In genomic region chr11:68904375-68905137, GRCm38 (mm10) we compare ENCODE assay signal across 9 mouse cellular contexts. TPM values are rescaled to one million over a fixed set of nuclear protein-coding genes. Genes with fewer than 3 reads are reported as not detected.
DNase-seq lines count a peak whose midpoint lies in the region; ATAC-seq lines count a peak whose summit lies in the region.
"Had no signal": no experiment of that assay in that cellular context is flagged by ENCODE, and none has a peak within 500 bp of the region (broad histone marks: within the 10 kb centered on the region; RNA-seq: fewer than 3 reads in every experiment).

No protein-coding gene starts in this region.

- H3K4me3 ChIP-seq in kidney, embryonic 14.5 days (ENCODE audit: low read length) = no peak overlapping the region
- H3K4me3 ChIP-seq in embryonic facial prominence, embryonic 10.5 days = no peak overlapping the region
- H3K4me3 ChIP-seq: erythroblast, embryonic 14.5 days had no signal

- peaks cover 5% of the 10 kb centered on the region; the same call in 1 of the 2 replicates for H3K4me1 ChIP-seq in kidney, embryonic 14.5 days (ENCODE audit: control insufficient read depth, insufficient read depth, low read length)
- H3K4me1 ChIP-seq in embryonic facial prominence, embryonic 10.5 days = peaks cover 19% of the 10 kb centered on the region

- no peaks in the 10 kb centered on the region for H3K27me3 ChIP-seq in kidney, embryonic 14.5 days (ENCODE audit: control insufficient read depth, insufficient read depth, low read length)
- no peaks in the 10 kb centered on the region; the same call in 1 of the 2 replicates for H3K27me3 ChIP-seq in embryonic facial prominence, embryonic 10.5 days (replicated peaks; ENCODE audit: low read depth, poor library complexity, severe bottlenecking)

- no peak overlapping the region for H3K9ac ChIP-seq in kidney, embryonic 14.5 days (ENCODE audit: low read depth, low read length)

- no peak overlapping the region for H3K4me2 ChIP-seq in kidney, embryonic 14.5 days (replicated peaks; ENCODE audit: low read depth, low read length)

- WGBS in kidney, embryonic 14.5 days = 88% methylated on average over 8 of the region's 8 CpGs
- WGBS in embryonic facial prominence, embryonic 10.5 days = 89% methylated on average over 8 of the region's 8 CpGs

- H3K9me3 ChIP-seq in kidney, embryonic 14.5 days (ENCODE audit: control insufficient read depth, low read length) = no peaks in the 10 kb centered on the region
- H3K9me3 ChIP-seq in embryonic facial prominence, embryonic 10.5 days = no peaks in the 10 kb centered on the region

- peaks cover 43% of the 10 kb centered on the region for H3K36me3 ChIP-seq in kidney, embryonic 14.5 days (ENCODE audit: control insufficient read depth, insufficient read depth, low read length)
- H3K36me3 ChIP-seq in embryonic facial prominence, embryonic 10.5 days (replicated peaks) = peaks cover 56% of the 10 kb centered on the region

- H3K27ac ChIP-seq in kidney, embryonic 14.5 days (ENCODE audit: low read depth, low read length) = no peak overlapping the region
- H3K27ac ChIP-seq in embryonic facial prominence, embryonic 10.5 days (replicated peaks) = no peak overlapping the region

- intact Hi-C loops in left cerebral cortex, postnatal 14 days (cut with DNase I) = loop anchor here (2.0 to 5.0 kb wide), 2 partner anchors 63 to 78 kb away; partner anchors contain the start of gene Slc25a35

- ATAC-seq in kidney, embryonic 14.5 days (ENCODE audit: low FRiP score, low TSS enrichment) = no peak

- DNase-seq in kidney, adult 18-20 months = peak; percentile 86
- peak; percentile 69 for DNase-seq in adrenal gland, adult 2 months
- DNase-seq in embryonic facial prominence, embryonic 10.5 days (ENCODE audit: low spot score) = peak; percentile 74
- peak; percentile 67 for DNase-seq in hindlimb bud, embryonic 11.5 days (ENCODE audit: extremely low spot score, low read depth, low spot score)
- peak; percentile 87 to 89 for DNase-seq in left cerebral cortex, postnatal 14 days (ENCODE audit: low spot score in 2 of 2)
- peak; percentile 55 for DNase-seq in ovary, postnatal 10 days (ENCODE audit: low spot score)
- peak; percentile 75 for DNase-seq in thymus, postnatal 14 days

RNA-seq across cellular contexts. Expression of gene Rpl26, which starts 3.2 kb away (rescaled TPM):
- 1,184 and 1,677 TPM in 2 replicates for polyA plus RNA-seq in kidney, embryonic 14.5 days (2014; fragmentation: Nextera tagmentation; extraction: Ambion mirVana)
- 1,000 to 10,000 TPM; 1,114 to 1,327 TPM for total RNA-seq in adrenal gland, adult 2 months (2021)
- 146 and 179 TPM in 2 replicates for polyA plus RNA-seq in adrenal gland, adult 2 months (2012; rRNA removed)
- 1,085 and 1,128 TPM in 2 replicates for polyA plus RNA-seq in embryonic facial prominence, embryonic 10.5 days (2016; fragmentation: Nextera tagmentation; extraction: Ambion mirVana)
- 100 to 1,000 TPM; 597 to 631 TPM for total RNA-seq in left cerebral cortex, postnatal 14 days (2021)

RNA-seq across cellular contexts. Expression of gene Rnf222, which starts 16.2 kb away (rescaled TPM):
- 0.05 and 0.06 TPM in 2 replicates for polyA plus RNA-seq in kidney, embryonic 14.5 days (2014; fragmentation: Nextera tagmentation; extraction: Ambion mirVana)
- total RNA-seq in adrenal gland, adult 2 months (2021) = under 1 TPM in 1 of 2 experiments, not detected in 1; 0.09 TPM
- 0.23 and 0.39 TPM in 2 replicates for polyA plus RNA-seq in adrenal gland, adult 2 months (2012; rRNA removed)
- polyA plus RNA-seq in embryonic facial prominence, embryonic 10.5 days (2016; fragmentation: Nextera tagmentation; extraction: Ambion mirVana) = not detected in 2 replicates
- not detected for total RNA-seq in left cerebral cortex, postnatal 14 days (2021)
- polyA plus RNA-seq: erythroblast, embryonic 14.5 days had no signal

RNA-seq across cellular contexts. Expression of gene Odf4, which starts 22.3 kb away (rescaled TPM):
- not detected in 2 replicates for polyA plus RNA-seq in kidney, embryonic 14.5 days (2014; fragmentation: Nextera tagmentation; extraction: Ambion mirVana)
- not detected for total RNA-seq in adrenal gland, adult 2 months (2021)
- polyA plus RNA-seq in adrenal gland, adult 2 months (2012; rRNA removed) = not detected in 2 replicates
- not detected in 2 replicates for polyA plus RNA-seq in embryonic facial prominence, embryonic 10.5 days (2016; fragmentation: Nextera tagmentation; extraction: Ambion mirVana)
- under 1 TPM in 1 of 2 experiments, not detected in 1; 0.88 TPM for total RNA-seq in left cerebral cortex, postnatal 14 days (2021)
- polyA plus RNA-seq: erythroblast, embryonic 14.5 days had no signal

RNA-seq across cellular contexts. Expression of gene Ndel1, which starts 32.9 kb away (rescaled TPM):
- 46.7 and 70.6 TPM in 2 replicates for polyA plus RNA-seq in kidney, embryonic 14.5 days (2014; fragmentation: Nextera tagmentation; extraction: Ambion mirVana)
- 10 to 100 TPM; 60.6 to 98.0 TPM for total RNA-seq in adrenal gland, adult 2 months (2021)
- polyA plus RNA-seq in adrenal gland, adult 2 months (2012; rRNA removed) = 156 and 186 TPM in 2 replicates
- 56.5 and 57.4 TPM in 2 replicates for polyA plus RNA-seq in embryonic facial prominence, embryonic 10.5 days (2016; fragmentation: Nextera tagmentation; extraction: Ambion mirVana)
- total RNA-seq in left cerebral cortex, postnatal 14 days (2021) = 10 to 100 TPM; 96.7 to 99.5 TPM

RNA-seq across cellular contexts. Expression of gene Arhgef15, which starts 52.7 kb away (rescaled TPM):
- 10.2 and 15.9 TPM in 2 replicates for polyA plus RNA-seq in kidney, embryonic 14.5 days (2014; fragmentation: Nextera tagmentation; extraction: Ambion mirVana)
- total RNA-seq in adrenal gland, adult 2 months (2021) = 10 to 100 TPM; 15.2 to 21.6 TPM
- 133 and 183 TPM in 2 replicates for polyA plus RNA-seq in adrenal gland, adult 2 months (2012; rRNA removed)
- polyA plus RNA-seq in embryonic facial prominence, embryonic 10.5 days (2016; fragmentation: Nextera tagmentation; extraction: Ambion mirVana) = 8.9 and 9.2 TPM in 2 replicates
- 10 to 100 TPM; 20.9 to 22.6 TPM for total RNA-seq in left cerebral cortex, postnatal 14 days (2021)
- polyA plus RNA-seq: erythroblast, embryonic 14.5 days had no signal
